8 mouse cellular contexts compared by ENCODE assay signal in the genomic region with DNA sequence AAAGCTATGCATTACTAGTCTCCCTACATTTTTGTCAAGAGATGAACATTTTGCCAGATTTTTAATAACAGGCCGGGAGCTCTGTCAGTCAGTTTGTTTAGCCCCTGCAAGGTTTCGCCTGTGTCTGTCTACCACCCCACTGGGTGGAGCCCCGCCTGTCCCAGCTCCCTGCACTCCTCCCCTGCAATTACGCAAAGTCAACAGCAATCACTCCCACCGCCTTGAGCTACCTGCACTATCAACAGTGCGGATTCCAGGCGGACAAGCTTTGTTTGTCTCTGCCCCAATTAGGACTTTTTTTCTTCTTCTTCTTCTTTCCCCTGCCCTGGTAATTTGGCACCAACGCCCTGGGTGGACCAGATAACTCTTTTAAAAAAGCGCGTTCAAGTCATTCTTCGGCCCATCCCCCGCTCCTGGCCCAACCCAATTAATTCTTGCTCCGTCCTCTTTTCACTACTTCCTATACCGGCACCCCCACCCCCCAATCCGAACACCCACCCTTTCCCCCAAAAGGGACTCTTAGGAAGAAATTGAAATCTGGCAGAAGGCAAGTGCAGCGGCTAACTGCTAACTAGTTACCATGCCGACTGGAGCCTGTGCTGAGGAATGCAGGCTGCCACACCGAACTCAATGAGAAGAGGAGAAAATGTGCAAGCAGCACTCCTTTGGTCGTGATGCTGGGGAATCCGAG. TPM values are rescaled to one million over a fixed set of nuclear protein-coding genes. Genes with fewer than 3 reads are reported as not detected.
DNase-seq lines count a peak whose midpoint lies in the region; ATAC-seq and TF ChIP-seq lines count a peak whose summit lies in the region.

No protein-coding gene starts in this region.

- H3K9ac ChIP-seq in lung, embryonic 14.5 days: no peak overlapping the region; the same call in 1 of the 2 replicates
- peak overlapping the region; percentile 26; the same call in 1 of the 2 replicates for H3K9ac ChIP-seq in midbrain, embryonic 14.5 days (replicated peaks; ENCODE audit: low read length)

- peak overlapping the region; percentile 45 for H3K4me2 ChIP-seq in lung, embryonic 14.5 days
- H3K4me2 ChIP-seq in midbrain, embryonic 14.5 days (ENCODE audit: low read length): peak overlapping the region; percentile 57

- ATAC-seq in lung, embryonic 14.5 days (ENCODE audit: insufficient read depth): no peak
- peak; percentile 80 for ATAC-seq in midbrain, embryonic 14.5 days (ENCODE audit: low FRiP score, low TSS enrichment)

- H3K4me1 ChIP-seq in lung, embryonic 14.5 days (ENCODE audit: insufficient read depth): no peaks in the 10 kb centered on the region
- H3K4me1 ChIP-seq in midbrain, embryonic 14.5 days (ENCODE audit: control insufficient read depth, insufficient read depth, low read length): peaks cover 24% of the 10 kb centered on the region

- H3K27me3 ChIP-seq in lung, embryonic 14.5 days (ENCODE audit: insufficient read depth, low read length): peaks cover 45% of the 10 kb centered on the region
- H3K27me3 ChIP-seq in midbrain, embryonic 14.5 days (ENCODE audit: control insufficient read depth, insufficient read depth, low read length): peaks cover 5% of the 10 kb centered on the region; the same call in 1 of the 2 replicates

- no peak overlapping the region for H3K27ac ChIP-seq in lung, embryonic 14.5 days (ENCODE audit: low read depth)
- peak overlapping the region; percentile 63; the same call in 1 of the 2 replicates for H3K27ac ChIP-seq in midbrain, embryonic 14.5 days (replicated peaks; ENCODE audit: low read depth, low read length)

- TF ChIP-seq CTCF in lung, embryonic 14.5 days (IDR thresholded peaks at IDR 0.05; ENCODE audit: low read depth): no peak

- DNase-seq in lung, embryonic 14.5 days: peak; percentile 10
- DNase-seq in lung, postnatal 4 days: no peak
- peak; percentile 84 for DNase-seq in embryo, embryonic 10.5 days (ENCODE audit: low spot score)
- DNase-seq in heart, postnatal 4 days: peak; percentile 7
- DNase-seq in left cerebral cortex, adult 8-10 months (ENCODE audit: low spot score in 2 of 2): peak; percentile 5 to 9
- DNase-seq in midbrain, embryonic 14.5 days: peak; percentile 84
- no peak for DNase-seq in MN1 (ENCODE audit: low spot score)
- no peak for DNase-seq in urinary bladder, adult 2 months (ENCODE audit: low spot score)

- 2% methylated on average over 20 of the region's 20 CpGs for WGBS in lung, embryonic 14.5 days
- under 1% methylated on average over 20 of the region's 20 CpGs for WGBS in midbrain, embryonic 14.5 days

- peak overlapping the region; percentile 15 for H3K4me3 ChIP-seq in lung, embryonic 14.5 days (ENCODE audit: low read depth, low read length)
- peak overlapping the region; percentile 26 for H3K4me3 ChIP-seq in midbrain, embryonic 14.5 days (replicated peaks; ENCODE audit: low read depth, low read length)

- H3K36me3 ChIP-seq in lung, embryonic 14.5 days (ENCODE audit: insufficient read depth): no peaks in the 10 kb centered on the region
- no peaks in the 10 kb centered on the region for H3K36me3 ChIP-seq in midbrain, embryonic 14.5 days (ENCODE audit: control insufficient read depth, insufficient read depth, low read length)

- H3K9me3 ChIP-seq in lung, embryonic 14.5 days (ENCODE audit: low read depth, low read length): no peaks in the 10 kb centered on the region
- H3K9me3 ChIP-seq in midbrain, embryonic 14.5 days (ENCODE audit: control insufficient read depth, low read length): no peaks in the 10 kb centered on the region

RNA-seq across cellular contexts. Expression of gene Otx2, which starts 35.9 kb away (rescaled TPM):
- polyA plus RNA-seq in lung, embryonic 14.5 days (2014; fragmentation: Nextera tagmentation; extraction: Ambion mirVana): not detected in 2 replicates
- total RNA-seq in heart, postnatal 4 days (2021): not detected
- total RNA-seq in left cerebral cortex, adult 8-10 months (2022): 1 to 10 TPM in 3 of 4 experiments, under 1 TPM in 1; 0.50 to 3.8 (median 1.9) TPM
- polyA plus RNA-seq in midbrain, embryonic 14.5 days (2014; fragmentation: Nextera tagmentation; extraction: Ambion mirVana): 103 and 129 TPM in 2 replicates
- polyA plus RNA-seq in urinary bladder, adult 2 months (2012; rRNA removed): not detected in 2 replicates

Comparison
In these comparisons a context has a peak if more than half of its experiments do, and no peak if none do; other contexts are left out.
1. DNase-seq: peak in lung, embryonic 14.5 days (single experiment), embryo, embryonic 10.5 days (single experiment), heart, postnatal 4 days (single experiment), left cerebral cortex, adult 8-10 months (2 of 2) and midbrain, embryonic 14.5 days (single experiment); none in lung, postnatal 4 days (0 of 2), MN1 (single experiment) and urinary bladder, adult 2 months (single experiment).
2. RNA of gene Otx2, which starts 35.9 kb away (polyA plus RNA-seq): 103 to 129 TPM in midbrain, embryonic 14.5 days; not detected in lung, embryonic 14.5 days and not detected in urinary bladder, adult 2 months; every median in the first group is over 100 times any median in the second.